Mouse (Mus musculus) retina, postnatal 1 day (tissue): ENCODE data around the gene Tpi1.

Experiments used
- DNase-seq: peaks from one replicate; pipeline ENCODE4 v3.0.0-alpha.2; 2012

The Tpi1 gene

DNA sequence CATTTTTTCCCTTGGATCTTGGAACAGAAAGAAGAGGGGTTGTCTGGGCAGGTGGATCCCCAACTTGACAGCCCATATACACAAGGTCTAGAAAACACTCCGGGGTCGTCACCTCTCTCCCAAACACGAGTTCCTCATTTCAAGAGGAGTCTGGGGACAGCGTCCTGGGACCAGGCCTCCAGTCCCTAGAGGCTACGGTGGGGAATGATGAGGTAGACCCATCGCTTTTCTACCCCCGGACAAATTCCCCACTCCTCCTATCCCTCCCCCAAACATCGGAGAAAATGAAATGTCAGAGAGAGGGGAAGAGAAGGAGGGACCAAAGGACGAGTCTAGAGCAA is 45.4 kb downstream of the Tpi1 start:
- DNase-seq, result no peak

DNA sequence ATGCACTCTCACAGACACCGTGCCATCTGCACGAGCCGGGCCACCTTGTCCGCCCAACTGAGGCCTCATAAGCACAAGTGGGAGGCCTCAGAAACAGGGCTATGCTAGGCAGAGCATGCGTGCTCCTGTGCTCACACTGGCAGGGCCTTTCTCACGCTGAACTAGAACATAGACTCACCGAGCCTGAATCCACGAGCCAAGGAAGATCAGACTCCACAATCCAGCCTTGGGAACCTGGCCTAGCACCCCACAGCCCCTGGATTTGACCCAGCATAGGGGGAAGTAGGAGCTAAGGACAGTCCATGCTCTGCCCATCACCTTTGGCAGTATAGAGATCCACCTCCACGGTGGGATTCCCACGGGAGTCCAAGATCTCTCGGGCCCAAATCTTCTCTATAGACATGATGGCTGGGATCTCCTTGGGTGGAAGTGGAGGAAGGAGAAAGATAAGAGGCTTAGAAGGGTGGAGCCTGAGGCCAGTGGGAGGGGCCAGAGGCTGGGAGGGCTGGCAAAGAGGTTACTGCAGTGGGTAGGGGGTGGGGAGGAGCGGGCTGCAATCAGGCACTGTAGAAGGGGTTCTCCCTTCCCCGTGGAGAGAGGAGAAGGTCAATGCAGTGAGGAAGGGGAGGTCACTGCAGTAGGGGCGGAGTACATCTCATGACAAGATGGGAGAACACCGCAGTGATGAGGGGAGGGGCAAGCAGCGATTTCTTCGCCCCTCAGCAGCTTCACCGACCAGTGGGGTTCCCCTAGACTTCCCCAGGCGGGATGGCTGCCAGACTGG is 46.0 kb downstream of the Tpi1 start:
- DNase-seq, result peak; percentile 79

DNA sequence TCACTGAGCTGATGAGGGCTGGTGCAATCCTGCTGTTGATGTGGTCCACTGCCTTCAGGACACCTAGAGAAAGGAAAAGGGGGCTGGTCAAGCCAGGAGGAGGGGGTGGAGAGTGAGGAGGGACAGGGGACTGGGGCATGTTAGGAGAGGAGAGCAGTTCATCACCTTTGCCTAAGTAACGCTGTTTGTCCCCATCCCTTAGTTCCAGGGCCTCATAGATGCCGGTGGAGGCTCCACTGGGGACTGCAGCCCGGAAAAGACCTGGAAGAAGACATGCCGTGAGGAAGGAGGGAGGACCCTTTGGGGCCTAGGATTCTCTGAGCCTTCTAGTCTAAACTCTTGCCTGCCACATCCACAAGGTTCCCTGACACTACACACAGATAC is 46.6 kb downstream of the Tpi1 start:
- DNase-seq, result no peak

- no peak for DNase-seq
Observed at GRCm38 (mm10) chr6:124765951-124766350, 48.1 kb downstream of the Tpi1 start.
